Mouse (Mus musculus) ES-E14 (cell line): ENCODE results near the gene Nfic. TPM values are rescaled to one million over a fixed set of nuclear protein-coding genes. Genes with fewer than 3 reads are reported as not detected.

Source experiments
- DNase-seq: peaks from one replicate; pipeline ENCODE4 v3.0.0-alpha.2; 2013; ENCODE audit warnings: low read depth, low spot score
- H3K27ac ChIP-seq: 2 replicates; pipeline ENCODE4 v1.5.1; 2012; ENCODE audit warnings: low read depth, mild to moderate bottlenecking, low read length, moderate library complexity, mixed read lengths; ENCODE audit not compliant: poor library complexity, insufficient read depth, severe bottlenecking
- H3K36me3 ChIP-seq: 2 replicates; pipeline ENCODE4 v1.6.1; 2012; ENCODE audit warnings: mild to moderate bottlenecking, low read length, moderate library complexity, mixed read lengths; ENCODE audit not compliant: control insufficient read depth, poor library complexity, insufficient read depth, severe bottlenecking
- H3K4me1 ChIP-seq, 2 experiments: fragments of 150-350 bp in 1 of 2; sonication (generic) in 1 of 2; 2 replicates each; pipeline ENCODE4 v1.6.1; 2012; ENCODE audit warnings: low read length in 2 of 2, mild to moderate bottlenecking in 1 of 2, mixed read lengths in 1 of 2; ENCODE audit not compliant: control insufficient read depth in 2 of 2, insufficient read depth in 2 of 2, poor library complexity in 1 of 2
- H3K4me3 ChIP-seq, 2 experiments: fragments of 150-350 bp in 1 of 2; sonication (generic) in 1 of 2; 2 replicates each; pipeline ENCODE4 v1.5.1; 2012; ENCODE audit warnings: low read length in 2 of 2, low read depth in 1 of 2, mild to moderate bottlenecking in 1 of 2, mixed read lengths in 1 of 2; ENCODE audit not compliant: insufficient read depth in 1 of 2, poor library complexity in 1 of 2, severe bottlenecking in 1 of 2
- H3K9ac ChIP-seq: 2 replicates; pipeline ENCODE4 v1.6.1; 2012; ENCODE audit warnings: low read depth, mild to moderate bottlenecking, low read length, mixed read lengths; ENCODE audit not compliant: poor library complexity, insufficient read depth, severe bottlenecking
- H3K9me3 ChIP-seq: fragments of 150-350 bp; sonication (generic); 2 replicates; pipeline ENCODE4 v1.6.1; 2012; ENCODE audit warnings: low read depth, mild to moderate bottlenecking, low read length; ENCODE audit not compliant: control insufficient read depth, insufficient read depth
- CHD2 ChIP-seq: IDR thresholded peaks from 2 replicates; pipeline ENCODE4 v1.6.1; 2014; ENCODE audit warnings: mild to moderate bottlenecking, low read depth, low read length, inconsistent platforms
- HCFC1 ChIP-seq: IDR thresholded peaks from 2 replicates; pipeline ENCODE4 v1.6.1; 2012; ENCODE audit warnings: low read length, inconsistent platforms, borderline replicate concordance; ENCODE audit not compliant: insufficient read depth
- MAFK ChIP-seq: IDR thresholded peaks from 2 replicates; pipeline ENCODE4 v1.6.1; 2014; ENCODE audit warnings: mild to moderate bottlenecking, low read depth, low read length, inconsistent platforms; ENCODE audit not compliant: insufficient read depth
- ZC3H11A ChIP-seq: IDR thresholded peaks from 2 replicates; pipeline ENCODE4 v1.6.1; 2012; ENCODE audit warnings: low read depth, mild to moderate bottlenecking, inconsistent platforms, low read length, borderline replicate concordance
- ZNF384 ChIP-seq: IDR thresholded peaks from 2 replicates; pipeline ENCODE4 v1.6.1; 2012; ENCODE audit warnings: low read depth, low read length, inconsistent platforms
- in situ Hi-C, 2 experiments: fragments of 600-800 bp; cut with MboI; formaldehyde crosslinking; loops; one replicate each; pipeline ENCODE4 v1.15.1; 2025; ENCODE audit warnings: low sequenced_read_pairs in 2 of 2, inconsistent platforms in 1 of 2; ENCODE audit not compliant: unreplicated experiment in 2 of 2
- total RNA-seq: library from RNA; depleted of rRNA; stranded (reverse); fragments of 300-350 nt; gene quantifications from 2 replicates; pipeline ENCODE4 v1.2.3, GENCODE M21; 2012

Nfic gene
- total RNA-seq, 1 experiment, result 4.9 TPM

DNA sequence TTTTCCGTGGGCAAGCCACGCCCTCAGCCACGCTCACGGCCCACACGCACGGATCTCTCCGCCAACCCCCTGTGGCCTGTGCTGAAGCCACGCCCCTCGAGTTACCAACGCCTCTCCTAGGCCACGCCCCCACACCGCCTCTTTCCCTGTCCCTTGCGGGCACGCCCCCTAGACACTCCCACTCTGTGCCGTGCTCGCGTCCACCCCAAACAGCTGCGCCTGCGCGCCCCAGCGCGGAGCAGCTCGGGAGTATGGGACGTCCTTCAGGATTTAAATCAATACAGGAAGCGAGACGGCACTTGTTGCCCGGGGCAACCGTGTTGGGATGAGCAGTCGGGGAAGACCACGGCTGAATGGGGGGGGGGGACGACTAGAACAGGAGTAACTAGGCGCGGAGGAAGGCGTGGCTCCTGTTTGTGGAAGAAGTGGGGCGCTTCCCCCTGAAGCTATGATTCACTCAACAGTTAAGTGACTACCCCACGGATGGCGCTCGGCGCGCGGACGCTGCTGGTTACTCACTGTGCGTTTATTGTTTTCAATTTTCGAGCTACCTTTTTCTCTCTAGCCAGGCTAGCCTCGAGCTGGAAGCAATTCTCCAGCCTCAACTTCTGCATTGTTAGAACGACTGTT lies 76.8 kb downstream of the Nfic start:
- Histone ChIP-seq H3K9me3 (no peaks in the 10 kb centered on the region), H3K27ac (peak overlapping the region; percentile 33), H3K36me3 (peaks cover 16% of the 10 kb centered on the region; the same call in 1 of the 2 replicates), H3K9ac (peak overlapping the region; percentile 70), H3K4me1 (peaks cover 6% of the 10 kb centered on the region in 2 experiments; a peak in 2 of 4 replicates), H3K4me3 (peak overlapping the region; percentile 78 to 87)
- in situ Hi-C loops, result no loop called here
- peak; percentile 100 for DNase-seq
- no peak for TF ChIP-seq MAFK
- TF ChIP-seq CHD2, result no peak
- TF ChIP-seq ZC3H11A, result no peak

DNA sequence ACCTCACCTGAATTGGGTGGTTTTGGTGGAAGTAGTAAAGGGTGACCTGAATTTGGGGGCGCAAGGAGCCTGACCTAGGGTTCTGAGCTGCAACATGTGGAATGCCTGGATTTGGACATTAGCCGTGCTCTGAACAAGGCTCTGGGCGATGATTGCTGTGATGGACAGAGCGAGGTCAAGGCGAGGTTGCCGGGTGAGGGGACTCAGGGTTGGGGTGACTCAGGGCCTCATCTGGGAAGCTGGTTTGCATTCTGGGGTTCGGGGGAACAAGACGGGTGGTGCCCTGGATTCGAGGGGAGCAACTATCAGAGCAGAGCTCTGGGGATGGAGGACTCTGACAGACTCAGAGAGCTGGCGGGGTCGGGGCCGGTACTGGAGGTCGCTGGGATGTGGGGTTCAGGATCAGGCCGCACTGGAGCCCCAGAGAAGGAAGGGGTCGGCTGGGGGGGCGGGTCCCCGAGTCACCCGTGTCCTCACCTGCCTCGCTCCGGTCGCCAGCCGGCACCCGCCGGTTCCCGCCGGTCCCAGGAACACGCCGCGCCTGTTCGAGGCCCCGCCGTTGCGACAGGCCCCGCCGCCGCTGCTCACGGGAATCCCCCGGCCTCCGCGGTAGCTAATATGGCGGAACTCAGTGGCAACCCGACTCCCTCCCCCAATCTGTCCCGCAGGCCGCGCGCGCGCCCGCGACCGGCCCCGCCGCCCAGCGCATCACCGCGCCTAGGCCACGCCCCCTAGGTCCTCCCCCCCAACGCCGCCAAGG lies 77.5 kb downstream of the Nfic start, which contains the start of gene Fzr1:
Gene Fzr1, minus strand, starts transcription at position 724 of the 760 bp plus-strand sequence.
- Histone ChIP-seq H3K9me3 (no peaks in the 10 kb centered on the region), H3K9ac (peak within 1 kb of the TSS; percentile 91), H3K36me3 (peaks cover 19% of the 10 kb centered on the region; the same call in 1 of the 2 replicates), H3K4me1 (peaks cover 6% of the 10 kb centered on the region in 2 experiments; a peak in 2 of 4 replicates), H3K27ac (peak within 1 kb of the TSS; percentile 61), H3K4me3 (peak within 1 kb of the TSS; percentile 78 to 87)
- no peak for DNase-seq
- TF ChIP-seq HCFC1, result no peak
- TF ChIP-seq CHD2, result no peak
- no peak for TF ChIP-seq MAFK
- TF ChIP-seq ZC3H11A, result no peak
- no peak for TF ChIP-seq ZNF384
- in situ Hi-C loops, result no loop called here

DNA sequence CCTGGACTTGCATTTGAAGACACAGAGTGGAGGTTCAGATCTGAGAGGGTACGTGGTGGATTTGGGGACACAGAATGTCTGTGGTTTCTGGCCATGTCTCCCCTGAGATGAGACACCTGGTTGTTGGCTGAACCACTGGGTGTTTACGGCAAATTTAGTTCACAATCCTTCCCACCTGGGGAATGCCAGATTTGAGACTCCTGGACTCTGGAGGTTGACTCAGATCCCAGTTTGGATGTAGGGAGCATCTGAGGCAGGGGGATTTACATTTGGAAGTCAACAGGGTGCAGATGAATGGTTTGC lies 78.1 kb downstream of the Nfic start:
- no peak overlapping the region; the same call in 1 of the 2 replicates for H3K27ac ChIP-seq
- in situ Hi-C loops, result no loop called here
- peaks cover 6 to 9% of the 10 kb centered on the region in 2 experiments; a peak in 2 of 4 replicates for H3K4me1 ChIP-seq
- no peak for DNase-seq
- peak overlapping the region; percentile 78 to 87 for H3K4me3 ChIP-seq
- H3K36me3 ChIP-seq, result peaks cover 24% of the 10 kb centered on the region; the same call in 1 of the 2 replicates
- H3K9ac ChIP-seq, result peak overlapping the region; percentile 91
- TF ChIP-seq ZC3H11A (no peak), CHD2 (no peak), ZNF384 (no peak), HCFC1 (no peak), MAFK (no peak)
- H3K9me3 ChIP-seq, result no peaks in the 10 kb centered on the region

DNA sequence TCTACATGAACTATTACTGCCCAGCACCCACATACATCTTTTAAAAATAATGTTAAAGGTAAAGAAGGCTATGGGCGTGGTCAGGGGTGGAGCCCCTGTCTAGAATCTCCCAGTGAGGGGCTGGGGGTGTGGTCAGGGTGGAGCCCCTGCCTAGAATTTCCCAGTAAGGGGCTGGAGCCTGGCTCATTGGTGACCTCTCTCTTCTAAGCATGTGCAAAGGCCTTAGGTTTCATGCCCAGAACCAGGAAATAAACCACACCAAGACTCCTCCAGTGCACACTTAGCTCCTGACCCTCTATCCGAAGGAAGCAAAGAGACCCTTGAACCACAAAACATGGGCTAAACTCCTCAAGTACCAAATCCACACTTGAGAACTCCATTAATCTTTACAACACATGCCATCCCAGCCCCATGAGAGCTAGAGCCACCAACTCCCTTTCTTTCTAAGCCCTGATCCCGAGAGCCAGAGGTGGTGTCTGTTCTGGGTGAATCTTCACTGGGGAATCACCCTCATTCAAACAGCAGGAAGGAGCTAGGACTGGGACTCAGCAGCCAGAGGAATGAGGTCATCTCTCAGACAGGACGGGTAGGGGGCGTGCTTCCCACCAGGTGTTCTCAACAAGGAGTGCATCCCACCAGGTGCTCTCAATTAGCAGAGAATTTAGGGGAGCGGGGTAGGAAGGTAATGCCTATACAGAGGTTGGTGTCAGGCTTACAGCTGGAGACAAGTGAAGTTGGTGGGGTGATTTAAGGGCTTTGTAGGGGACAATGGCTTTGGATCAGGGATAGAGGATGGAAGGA lies 78.7 kb downstream of the Nfic start:
- DNase-seq, result no peak
- 0 out of 2 replicates have a peak overlapping the region, but pooled peaks have one; percentile 2 for H3K27ac ChIP-seq
- no peak for TF ChIP-seq ZC3H11A
- no peak for TF ChIP-seq ZNF384
- TF ChIP-seq HCFC1, result no peak
- TF ChIP-seq MAFK, result no peak
- no peak for TF ChIP-seq CHD2
- H3K4me1 ChIP-seq, result peaks cover 6 to 12% of the 10 kb centered on the region in 2 experiments; a peak in 2 of 4 replicates
- H3K9me3 ChIP-seq, result no peaks in the 10 kb centered on the region
- H3K36me3 ChIP-seq, result peaks cover 25% of the 10 kb centered on the region; the same call in 1 of the 2 replicates
- peak overlapping the region; percentile 78 to 87 for H3K4me3 ChIP-seq
- peak overlapping the region; percentile 91 for H3K9ac ChIP-seq
- in situ Hi-C loops, result no loop called here
